Mouse (Mus musculus) common myeloid progenitor, adult 5-6 weeks (primary cell): ENCODE results near the gene Dcun1d4. TPM values are rescaled to one million over a fixed set of nuclear protein-coding genes. Genes with fewer than 3 reads are reported as not detected.

Experiments used
- ATAC-seq: replicated peaks from 2 replicates; pipeline ENCODE4 v1.8.0; 2016; ENCODE audit warnings: low read depth, mild to moderate bottlenecking, moderate TSS enrichment, inconsistent platforms; ENCODE audit not compliant: poor library complexity, severe bottlenecking
- total RNA-seq: library from RNA; stranded (forward); fragments of 200-1000, 187-1606 nt; gene quantifications from 2 replicates; pipeline ENCODE4 v1.2.3, GENCODE M21; 2017

Dcun1d4 gene
- total RNA-seq, 1 experiment from 2014 or later: 5.4 TPM

DNA sequence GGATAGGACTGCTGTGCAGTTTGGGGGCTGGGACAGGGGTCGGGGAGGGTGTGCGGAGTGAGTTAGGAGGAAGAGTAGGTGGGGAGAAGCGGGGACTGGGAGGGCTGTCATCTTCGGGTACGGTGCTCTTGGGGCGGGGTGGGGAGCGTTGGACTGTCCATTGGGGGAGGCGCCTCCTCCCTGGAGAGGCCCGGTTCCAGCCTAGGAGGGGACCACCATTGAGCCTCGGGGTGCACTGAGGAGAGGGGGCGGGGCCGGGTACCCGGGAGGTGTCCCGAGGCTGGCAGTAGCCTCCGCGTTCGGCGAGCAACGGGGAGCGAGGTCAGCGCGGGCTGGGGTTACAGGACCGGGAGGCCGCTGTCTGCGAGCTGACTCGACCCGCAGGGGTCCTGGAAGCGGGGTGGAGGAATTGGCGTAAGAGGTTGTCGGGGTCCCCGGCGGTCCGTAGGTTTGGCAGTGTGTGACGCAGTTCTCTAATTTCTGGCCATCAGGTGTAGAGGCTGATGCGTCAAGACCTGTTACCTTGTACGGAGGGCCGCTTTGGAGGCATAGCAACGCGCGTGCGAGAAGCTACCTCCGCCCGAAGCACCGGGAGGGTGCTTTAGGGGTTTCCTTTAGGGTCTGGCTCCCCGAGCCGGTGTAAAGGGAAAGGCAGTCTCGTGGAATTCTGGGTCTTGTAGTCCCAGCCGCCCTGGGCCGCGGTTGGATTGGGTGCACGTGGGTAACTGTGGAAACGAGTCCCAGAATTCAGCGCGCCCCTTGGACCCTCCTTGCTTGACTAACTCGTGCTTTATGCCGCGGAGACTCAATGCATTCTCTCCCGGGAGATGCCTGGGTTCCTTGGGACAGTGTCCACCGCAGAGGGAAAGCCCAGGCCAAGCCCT is 11.3 kb downstream of the Dcun1d4 start:
- ATAC-seq: peak; percentile 70

DNA sequence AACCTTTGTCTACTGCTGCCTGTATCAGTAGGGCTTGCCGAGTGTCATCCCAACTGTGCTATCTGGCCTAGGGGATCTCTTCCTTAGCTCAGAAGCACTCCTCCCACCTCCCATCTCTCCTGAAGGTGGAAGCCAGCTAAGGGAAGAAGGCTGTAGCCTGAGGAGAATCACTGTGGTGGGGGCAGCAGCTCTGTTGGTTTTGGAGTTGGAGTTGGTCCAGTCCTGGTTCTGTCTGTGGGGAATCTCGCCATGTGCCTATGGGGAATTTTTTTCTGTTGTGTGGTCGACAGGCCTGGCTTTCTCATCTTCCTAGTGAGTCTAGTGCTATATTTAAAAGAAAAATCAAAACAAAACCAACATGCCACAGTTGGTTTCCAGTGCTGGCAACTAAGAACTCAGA is 16.6 kb downstream of the Dcun1d4 start:
- ATAC-seq: no peak

DNA sequence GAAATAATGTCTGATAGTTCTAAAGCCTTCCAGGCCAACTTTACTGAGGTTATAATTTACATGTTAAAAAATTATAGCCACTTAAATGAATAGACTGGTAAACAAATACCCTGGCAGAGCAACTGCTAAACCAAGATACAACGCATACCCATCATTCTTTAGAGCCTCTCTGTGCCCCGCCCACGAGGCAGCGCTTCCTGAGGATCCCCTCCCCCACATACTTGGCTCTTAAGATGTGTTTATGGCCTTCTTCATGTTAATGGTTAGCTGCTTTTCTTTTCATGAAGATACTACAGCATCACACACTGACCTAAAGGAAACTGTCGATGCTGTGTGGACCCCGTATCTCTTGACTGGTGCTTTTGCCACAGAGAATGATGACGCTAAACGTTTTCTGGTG is 17.8 kb downstream of the Dcun1d4 start:
- ATAC-seq: no peak

DNA sequence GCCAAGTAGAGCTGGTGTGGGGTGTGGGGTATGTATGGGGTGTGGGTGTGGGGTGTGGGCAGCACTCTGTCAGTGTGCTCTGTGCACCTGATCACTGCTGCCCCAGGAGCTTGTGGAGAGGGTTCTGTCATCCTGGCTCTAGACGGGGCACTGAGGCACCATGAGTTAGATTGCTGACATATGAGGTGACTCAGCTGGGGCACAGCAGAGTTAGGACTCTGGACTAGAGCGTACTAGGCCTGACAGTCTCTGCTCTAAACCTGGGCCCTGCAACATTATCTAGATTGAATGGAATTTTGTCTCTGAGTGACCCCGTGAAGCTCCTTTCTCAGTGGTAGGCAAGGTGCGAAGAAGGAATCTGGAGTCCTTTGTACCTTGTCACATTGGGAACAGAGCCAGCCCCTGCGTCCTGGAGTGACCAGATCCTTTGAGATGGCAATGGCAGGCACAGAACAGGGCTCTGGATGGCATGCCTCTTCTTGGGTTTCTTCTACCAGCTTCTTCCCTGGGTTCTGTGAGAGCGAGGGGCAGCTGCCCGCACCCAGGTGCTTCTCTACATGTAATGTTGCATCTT is 20.2 kb downstream of the Dcun1d4 start:
- no peak for ATAC-seq

DNA sequence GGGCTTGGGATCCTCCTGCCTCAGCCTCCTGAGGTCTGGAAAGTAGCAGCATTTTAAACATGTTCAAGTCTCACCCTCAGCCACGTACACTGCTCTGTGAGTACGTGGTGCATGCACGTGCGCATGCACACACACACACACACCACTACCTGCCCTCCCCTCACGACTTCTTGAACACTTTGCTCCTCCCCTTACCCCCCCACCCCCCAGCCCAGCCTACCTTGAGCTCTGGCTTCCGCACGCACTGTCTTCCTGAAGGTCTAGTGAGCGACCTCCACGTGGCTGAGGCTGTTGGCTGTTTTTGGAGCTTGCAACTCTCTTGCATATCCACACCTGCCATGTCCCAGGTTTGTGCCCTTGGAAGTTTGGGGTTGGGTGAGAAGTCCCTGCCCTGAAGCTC is 21.6 kb downstream of the Dcun1d4 start:
- ATAC-seq: no peak

DNA sequence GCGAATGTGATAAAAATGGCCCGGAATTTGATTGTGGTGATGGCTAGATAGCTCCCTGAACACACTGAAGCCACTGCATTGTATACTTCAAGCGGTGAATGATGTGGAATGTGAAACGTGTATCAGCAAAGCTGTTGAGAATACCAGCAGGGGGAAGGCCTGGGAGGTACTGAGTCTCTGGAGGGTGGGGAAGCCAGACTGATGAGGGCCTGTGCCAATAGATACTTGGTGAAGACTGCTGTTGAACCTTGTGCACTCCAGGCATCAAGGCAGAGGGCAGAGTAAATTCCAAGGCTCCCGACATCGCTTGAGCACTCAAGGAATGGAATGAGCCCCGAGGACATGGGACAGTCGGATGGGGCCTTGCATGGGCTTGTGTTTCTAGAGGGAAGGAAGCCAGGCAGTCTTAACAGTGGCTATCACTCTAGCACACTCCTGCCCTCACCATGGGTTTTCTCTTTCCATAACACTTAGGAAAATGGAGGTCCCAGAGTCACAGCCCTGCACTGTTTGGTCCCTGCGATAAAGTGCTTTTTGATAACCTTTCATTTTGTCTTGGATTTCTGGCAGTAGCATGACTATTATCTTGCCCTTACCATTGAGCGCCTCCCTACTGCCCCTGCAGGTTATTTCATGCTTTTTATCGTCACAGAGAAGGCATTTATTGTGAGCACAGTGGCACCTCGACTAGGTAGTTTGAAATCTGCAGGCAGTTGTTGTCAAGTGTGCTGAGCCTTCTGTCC is 22.4 kb downstream of the Dcun1d4 start:
- ATAC-seq: no peak; the same call in 1 of the 2 replicates

DNA sequence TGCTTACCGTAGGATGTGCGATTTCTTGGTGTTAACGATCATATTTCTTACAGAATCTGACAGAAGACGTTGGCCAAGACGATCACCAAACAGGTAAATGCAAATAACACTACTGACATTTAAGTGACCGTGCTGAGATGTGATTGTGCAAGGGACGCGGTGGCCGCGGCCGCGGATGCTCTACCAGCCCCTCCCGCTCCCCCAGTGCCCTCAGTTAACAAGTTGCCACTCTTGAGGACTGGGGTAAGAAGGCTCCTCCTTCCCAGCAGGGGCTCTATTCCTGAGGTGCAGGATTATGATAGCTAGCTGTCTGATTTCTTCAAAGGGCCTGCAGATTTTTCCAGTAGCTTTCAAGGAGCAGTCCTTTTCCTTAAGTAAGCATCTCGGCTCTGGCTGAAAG is 30.3 kb downstream of the Dcun1d4 start:
- no peak for ATAC-seq

DNA sequence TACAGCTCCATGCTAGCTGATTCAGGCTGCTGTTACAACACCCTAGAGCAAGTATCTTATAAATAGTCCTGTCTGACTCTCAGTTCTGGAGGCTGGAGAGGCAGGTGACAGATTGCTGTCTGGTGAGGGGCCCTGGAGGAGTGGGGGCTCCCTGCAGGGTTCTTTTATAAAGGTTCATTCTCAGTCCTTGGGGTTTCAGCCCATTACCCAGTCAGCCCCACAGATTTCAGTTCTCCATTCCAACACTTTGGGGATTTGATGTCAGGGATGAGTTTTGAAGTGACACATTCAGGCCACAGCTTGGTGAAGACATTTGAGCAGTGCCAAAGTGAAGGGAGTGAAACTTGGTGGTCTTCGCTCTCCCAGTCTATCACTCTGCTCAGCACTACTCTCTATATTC is 31.4 kb downstream of the Dcun1d4 start:
- ATAC-seq: no peak

DNA sequence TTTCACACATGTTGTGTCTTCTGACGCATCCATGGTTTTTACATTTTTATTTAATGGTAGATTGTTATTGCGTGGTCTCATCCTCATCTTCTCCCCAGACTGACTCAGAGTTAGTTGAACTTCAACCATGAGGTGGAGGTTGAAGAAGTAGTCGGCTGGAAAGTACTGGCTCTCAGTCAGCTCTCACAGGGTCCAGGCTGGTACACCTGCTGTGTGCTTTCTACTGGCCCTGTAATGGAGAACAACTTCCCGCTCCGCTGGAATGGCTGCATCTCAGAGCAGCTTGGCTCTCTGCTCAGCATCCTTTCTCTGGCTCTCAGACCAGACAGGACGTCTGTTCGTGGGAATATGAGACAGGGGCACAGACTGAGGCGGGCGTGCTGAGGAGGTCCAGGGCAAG is 31.9 kb downstream of the Dcun1d4 start:
- ATAC-seq: no peak

DNA sequence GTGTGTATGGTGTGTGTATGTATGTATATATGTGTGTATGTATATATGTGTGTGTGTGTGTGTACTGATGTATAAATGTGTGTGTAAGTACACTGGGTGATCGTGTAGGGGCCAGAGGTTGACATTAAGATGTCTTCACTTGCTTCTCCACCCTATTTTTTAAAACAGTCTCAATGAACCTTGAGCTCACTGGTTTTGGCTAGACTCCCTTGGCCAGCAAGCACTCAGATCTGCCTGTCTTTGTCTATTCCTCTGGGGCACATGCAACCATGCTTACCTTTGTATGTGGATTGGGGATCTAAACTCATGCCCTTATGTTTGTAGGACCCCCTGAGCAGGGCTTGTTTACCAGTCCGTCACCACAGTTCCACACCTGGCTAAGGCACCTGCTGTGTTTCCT is 33.4 kb downstream of the Dcun1d4 start:
- no peak for ATAC-seq

DNA sequence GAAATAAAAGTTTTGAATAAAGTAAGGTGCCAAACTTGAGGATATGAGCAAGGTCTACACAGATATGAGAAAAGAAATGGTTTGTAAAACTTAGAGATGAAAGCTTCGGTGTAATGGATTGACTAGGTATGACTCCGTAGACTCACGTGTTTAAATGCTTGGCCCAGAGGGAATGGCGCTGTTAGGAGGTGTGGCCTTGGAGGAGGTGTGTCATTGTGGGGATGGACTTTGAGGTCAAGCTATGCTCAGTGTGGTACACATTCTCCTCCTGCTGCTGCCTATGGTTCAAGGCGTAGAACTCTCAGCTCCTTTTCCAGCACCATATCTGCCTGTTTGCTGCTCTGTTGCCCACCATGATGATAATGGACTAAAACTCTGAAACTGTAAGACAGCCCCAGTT is 36.5 kb downstream of the Dcun1d4 start:
- no peak for ATAC-seq

DNA sequence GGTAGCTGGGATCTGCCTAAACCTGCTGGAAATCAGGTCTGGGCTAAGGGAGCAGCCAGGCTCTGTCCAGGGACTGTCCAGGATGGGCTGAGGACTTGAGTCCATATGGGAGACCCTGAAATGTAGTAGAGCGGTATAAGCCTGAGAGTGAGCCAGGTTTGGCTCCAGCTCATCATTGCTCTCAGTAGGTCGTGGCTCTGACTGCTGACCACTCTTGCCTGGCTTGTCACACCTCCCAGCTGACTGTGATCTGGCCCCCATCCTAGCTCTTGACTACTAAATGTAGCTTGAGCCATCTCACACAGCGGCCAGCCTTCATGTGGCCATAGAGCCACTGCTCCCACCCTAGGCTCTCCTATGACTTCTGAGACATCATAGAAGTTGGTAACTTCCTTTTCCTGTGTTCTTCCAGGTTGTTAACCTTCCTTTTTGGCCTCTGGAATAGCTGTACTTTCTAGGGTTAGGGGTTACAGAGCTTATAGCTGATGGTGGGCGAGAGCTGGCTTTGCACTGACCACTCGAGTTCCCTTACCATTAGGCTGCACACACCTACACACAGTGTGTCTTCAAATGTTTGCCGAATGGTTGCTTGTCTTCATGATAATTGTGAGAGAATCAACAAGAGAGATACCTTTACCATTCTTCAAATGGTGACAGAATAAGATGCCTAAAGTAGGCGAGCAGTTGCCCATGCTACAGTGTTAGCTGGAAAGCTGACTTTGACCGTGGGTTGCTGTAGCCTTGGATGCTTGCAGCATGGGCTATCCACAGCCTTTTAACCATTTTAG is 37.8 kb downstream of the Dcun1d4 start:
- ATAC-seq: no peak

DNA sequence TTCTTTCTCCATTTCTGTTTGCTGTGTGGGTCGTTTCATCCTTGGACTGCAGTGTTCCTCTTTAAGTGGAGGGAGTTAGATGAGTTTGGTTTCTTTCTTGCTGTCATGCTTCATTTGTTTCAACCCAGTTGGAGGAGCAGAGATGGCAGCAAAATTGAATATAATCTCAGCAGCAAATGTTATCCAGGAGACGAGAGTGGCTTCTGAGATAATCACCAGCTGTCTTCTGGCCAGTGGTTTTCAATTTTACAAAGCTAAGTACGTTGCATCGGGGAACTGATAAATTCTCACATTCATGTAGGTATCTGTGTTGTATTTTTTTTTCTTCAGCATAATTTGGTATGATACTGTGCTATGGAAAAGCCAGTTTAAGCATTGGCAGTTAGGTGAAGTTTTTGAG is 40.0 kb downstream of the Dcun1d4 start:
- ATAC-seq: no peak

DNA sequence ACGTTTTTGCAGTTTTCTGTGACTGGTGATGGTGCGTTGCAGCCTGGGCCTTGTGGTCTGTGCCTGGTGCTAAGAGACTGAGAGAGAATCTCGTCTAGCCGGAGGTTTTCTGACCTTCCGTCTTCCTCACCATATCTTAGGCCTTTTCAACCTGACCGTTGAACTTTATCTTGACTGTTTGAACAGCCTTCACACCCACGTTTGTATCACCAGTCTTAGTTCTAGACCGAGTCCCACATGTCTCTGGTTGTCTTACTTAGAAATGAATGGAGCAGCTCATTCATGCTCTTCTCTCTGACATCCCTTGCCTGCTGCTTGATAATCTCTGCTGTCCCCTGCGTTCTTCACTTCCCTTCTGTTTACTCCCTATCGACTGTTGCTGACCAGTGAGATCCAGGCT is 42.4 kb downstream of the Dcun1d4 start:
- ATAC-seq: no peak

DNA sequence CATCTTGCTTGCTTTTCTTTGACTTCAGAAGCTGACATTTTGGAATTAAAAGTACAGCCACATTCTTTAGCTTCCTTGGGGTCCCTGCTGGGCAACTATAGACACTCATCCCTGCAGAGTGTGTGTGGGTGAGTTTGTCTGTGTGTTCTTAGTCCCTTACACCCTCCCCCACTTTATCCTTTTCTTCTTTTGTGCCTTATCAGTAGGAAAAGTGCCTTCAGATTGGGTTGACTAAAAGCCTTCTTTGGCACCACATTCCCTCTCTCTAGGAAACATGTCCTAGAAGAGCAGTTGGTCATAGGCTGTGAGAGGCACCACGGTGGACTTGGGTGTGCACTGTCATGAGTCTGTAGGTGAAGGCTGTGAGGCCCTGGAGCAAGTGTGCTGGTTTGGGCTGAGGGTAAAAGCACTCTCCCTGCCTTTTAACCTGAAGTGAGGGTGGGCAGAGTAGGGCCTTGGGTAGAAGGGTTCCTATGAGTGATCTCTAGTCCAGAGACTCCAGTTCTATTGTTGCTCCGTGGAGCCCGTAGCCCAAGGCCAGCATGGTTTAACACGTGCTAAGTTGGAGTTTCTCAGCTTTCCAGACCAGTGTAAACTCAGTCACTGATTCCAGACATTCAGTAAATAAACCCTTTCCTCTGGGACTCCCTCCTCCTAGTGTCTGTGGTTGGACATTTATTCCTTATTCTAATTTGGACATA is 43.6 kb downstream of the Dcun1d4 start:
- no peak for ATAC-seq

DNA sequence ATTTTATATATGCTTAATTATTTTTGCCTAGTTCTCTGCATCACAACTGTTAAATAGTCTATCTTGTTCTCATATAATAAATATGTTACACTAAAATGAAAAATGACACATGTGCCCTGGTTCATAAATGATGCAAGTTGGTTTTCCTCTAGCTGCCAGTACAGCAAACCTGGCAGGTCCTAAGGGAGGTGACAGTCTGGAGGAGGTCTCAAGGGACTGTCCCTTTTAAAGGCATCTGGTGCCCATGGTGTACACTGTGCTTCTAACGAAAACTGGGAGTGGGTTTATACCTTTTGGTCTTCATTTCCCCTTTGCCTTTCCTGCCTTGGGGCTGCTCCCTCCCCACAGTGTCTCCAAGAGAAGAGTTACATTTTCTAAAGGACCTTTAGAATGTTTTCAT is 51.4 kb downstream of the Dcun1d4 start:
- no peak for ATAC-seq

DNA sequence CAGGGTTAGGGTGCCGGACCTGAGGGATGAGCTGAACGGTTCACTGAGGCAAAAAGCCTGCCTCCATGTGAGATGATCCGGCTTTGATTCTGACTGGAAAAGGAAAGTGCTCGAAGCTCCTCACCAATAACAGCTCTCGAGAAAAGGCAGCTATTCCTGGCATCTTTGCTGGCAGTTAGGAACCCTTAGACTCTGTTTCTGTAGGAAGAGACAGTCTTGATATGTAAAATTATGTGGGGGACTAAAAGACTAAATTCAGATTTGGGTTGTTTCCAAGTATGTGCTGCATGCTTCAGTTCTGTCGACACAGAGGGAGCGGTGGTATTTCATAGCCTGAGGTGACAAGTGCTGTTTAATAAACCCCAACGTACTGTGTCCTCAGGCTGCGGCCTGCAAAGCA is 52.1 kb downstream of the Dcun1d4 start:
- ATAC-seq: no peak

DNA sequence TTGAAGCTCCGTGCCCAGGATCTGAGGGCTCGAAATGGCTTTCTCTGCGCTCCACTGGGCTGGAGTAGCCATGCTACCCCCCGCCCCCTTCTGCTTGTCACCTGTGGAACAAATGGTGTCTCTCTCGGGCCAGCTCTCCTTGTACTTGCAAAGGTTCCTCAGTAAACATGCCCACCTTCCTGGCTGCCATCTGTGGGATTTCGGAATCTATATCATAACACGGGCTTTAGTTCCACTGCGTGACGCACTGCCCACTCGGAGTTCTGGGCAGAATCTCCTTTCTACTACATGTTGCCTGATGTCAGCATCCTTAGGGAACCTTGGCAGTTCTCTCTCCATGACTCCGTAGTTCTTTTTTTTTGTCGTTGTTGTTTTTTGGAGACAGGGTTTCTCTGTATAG is 56.9 kb downstream of the Dcun1d4 start:
- no peak for ATAC-seq

DNA sequence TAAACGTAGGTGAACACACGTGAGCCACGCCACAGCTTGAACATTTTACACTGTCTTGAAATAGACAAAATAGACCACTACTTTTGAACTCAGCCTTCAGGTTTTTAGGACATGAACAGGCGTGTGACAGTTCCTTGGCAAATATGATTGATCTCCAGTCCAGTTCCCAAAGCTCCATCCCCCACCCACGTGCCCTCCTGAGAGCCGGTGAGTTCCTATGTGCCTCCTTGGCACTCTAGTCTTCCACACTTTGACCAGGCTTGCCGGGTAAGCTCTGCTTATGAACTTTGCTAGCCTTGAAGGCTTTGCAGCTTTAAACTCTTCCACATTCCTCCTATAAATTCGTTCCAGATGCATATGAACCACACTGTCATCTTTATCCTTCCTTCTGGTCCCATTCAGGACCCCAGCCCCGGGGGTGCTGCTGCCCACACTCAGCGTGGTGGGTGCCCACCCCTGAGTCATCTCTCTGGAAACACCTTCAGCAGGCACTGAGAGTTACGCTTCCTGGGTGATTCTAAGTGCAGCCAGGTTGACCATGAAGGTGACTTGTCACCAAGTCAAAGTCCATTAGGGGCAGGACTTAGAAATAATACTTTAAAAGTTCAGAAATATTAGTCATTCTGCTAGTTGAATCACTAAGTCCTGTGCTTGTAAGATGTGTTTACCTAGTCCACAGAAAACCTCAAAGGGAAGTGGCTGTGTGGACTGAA is 57.9 kb downstream of the Dcun1d4 start:
- ATAC-seq: no peak
